Mouse (Mus musculus) brain, embryonic 14.5 days (tissue): ENCODE measurements around the gene Prr5.
"Not testable (repeated sequence)": the region's sequence is repeated elsewhere in the genome, so short reads cannot be mapped to it uniquely, and the experiment has no call there.

Source experiments
- CTCF ChIP-seq: fragments of 200-500 bp; IDR thresholded peaks from 2 replicates; pipeline ENCODE4 v1.5.1; 2012; ENCODE audit warnings: inconsistent platforms, mild to moderate bottlenecking, moderate library complexity, borderline replicate concordance; ENCODE audit not compliant: insufficient read depth, insufficient read length; ENCODE audit errors: extremely low read depth
- POLR2A ChIP-seq: fragments of 200-500 bp; IDR thresholded peaks from 2 replicates; pipeline ENCODE4 v1.6.1; 2012; ENCODE audit warnings: mild to moderate bottlenecking, inconsistent platforms, borderline replicate concordance; ENCODE audit not compliant: poor library complexity, insufficient read depth, insufficient read length, severe bottlenecking; ENCODE audit errors: extremely low read depth

- TF ChIP-seq CTCF, POLR2A: not testable (repeated sequence)
Measured at GRCm38 (mm10) chr15:84723656-84724055, 54.2 kb downstream of the Prr5 start.
